Mouse (Mus musculus): ENCODE data around the gene Snx21. TPM values are rescaled to one million over a fixed set of nuclear protein-coding genes. Genes with fewer than 3 reads are reported as not detected.

Gene Snx21
- polyA plus RNA-seq, 1 experiment from 2014 or later = 46.6 TPM

- H3K36me3 ChIP-seq = peaks cover 38% of the 10 kb centered on the region
- 95% methylated on average over 13 of the region's 13 CpGs for WGBS
- no peak overlapping the region for H3K4me2 ChIP-seq
- H3K27ac ChIP-seq (replicated peaks) = no peak overlapping the region
- H3K27me3 ChIP-seq (replicated peaks) = no peaks in the 10 kb centered on the region
- H3K4me1 ChIP-seq = peaks cover 23% of the 10 kb centered on the region
- H3K9ac ChIP-seq (replicated peaks) = no peak overlapping the region
- H3K4me3 ChIP-seq (replicated peaks) = no peak overlapping the region
- ATAC-seq (ENCODE audit: low FRiP score) = no peak
- no peaks in the 10 kb centered on the region for H3K9me3 ChIP-seq (replicated peaks)
Observed at GRCm38 (mm10) chr2:164800252-164801004, 14.8 kb downstream of the Snx21 start.

DNA sequence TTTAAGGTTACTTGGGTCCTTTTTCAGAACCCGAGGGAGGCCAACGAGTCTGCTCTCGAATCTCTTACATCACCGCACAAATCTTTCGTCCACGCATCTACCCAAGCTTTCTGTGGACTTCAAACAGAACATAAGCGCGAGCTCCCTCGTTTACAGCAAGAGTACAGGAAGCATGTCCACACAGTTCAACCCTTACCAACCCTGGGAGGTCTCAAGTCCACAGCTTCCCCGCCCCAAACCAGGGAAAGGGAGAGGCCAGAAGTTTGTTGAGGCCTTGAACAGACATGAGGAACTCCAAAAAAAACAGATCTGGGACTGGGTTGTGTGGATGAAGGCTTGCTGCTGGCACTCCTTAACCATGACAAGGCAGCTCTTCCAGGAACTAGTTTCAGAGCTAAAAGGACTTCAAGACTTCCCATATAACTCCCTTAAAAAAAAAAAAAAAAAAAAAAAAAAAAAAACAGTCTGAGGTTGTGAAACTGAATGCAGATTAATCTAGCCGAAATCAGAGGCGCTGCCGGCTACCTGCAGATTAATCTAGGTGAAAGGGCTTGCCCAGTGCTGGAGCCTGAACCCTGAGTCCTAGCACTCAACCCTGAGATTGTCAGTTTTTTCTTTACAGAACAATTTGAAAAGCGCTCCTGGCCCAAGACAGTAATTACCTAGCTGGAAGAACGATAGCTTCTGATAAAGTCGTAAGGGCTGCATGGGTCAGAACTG is 17.7 kb downstream of the Snx21 start:
- H3K4me3 ChIP-seq (replicated peaks) = peak overlapping the region; percentile 96
- peak overlapping the region; percentile 67 for H3K4me2 ChIP-seq
- peaks cover 47% of the 10 kb centered on the region for H3K4me1 ChIP-seq
- no peaks in the 10 kb centered on the region for H3K27me3 ChIP-seq (replicated peaks)
- no peak overlapping the region for H3K27ac ChIP-seq (replicated peaks)
- peaks cover 13% of the 10 kb centered on the region; the same call in 1 of the 2 replicates for H3K36me3 ChIP-seq
- peak overlapping the region; percentile 76; the same call in 1 of the 2 replicates for H3K9ac ChIP-seq (replicated peaks)
- 95% methylated on average over 16 of the region's 16 CpGs for WGBS
- no peaks in the 10 kb centered on the region for H3K9me3 ChIP-seq (replicated peaks)
- ATAC-seq (ENCODE audit: low FRiP score) = no peak

DNA sequence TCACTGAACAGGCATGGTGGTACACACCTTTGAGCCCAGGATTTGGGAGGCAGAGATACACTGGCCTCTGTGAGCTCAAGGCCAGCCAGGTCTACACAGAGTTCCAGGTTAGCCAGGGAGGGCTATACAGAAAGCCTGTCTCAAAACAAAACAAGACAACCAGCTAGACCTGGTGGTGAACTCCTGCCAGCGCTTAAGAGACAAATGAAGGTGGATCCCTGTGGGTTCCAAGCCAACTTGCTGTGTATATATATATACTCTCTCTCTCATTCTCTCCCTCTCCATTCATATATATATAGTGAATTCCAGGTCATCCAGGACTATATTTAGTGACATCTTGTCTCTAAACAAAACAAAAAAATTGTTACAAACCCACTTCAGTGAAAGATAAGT is 18.3 kb downstream of the Snx21 start:
- no peaks in the 10 kb centered on the region for H3K9me3 ChIP-seq (replicated peaks)
- no peak for ATAC-seq (ENCODE audit: low FRiP score)
- H3K4me3 ChIP-seq (replicated peaks) = peak overlapping the region; percentile 96
- peaks cover 47% of the 10 kb centered on the region for H3K4me1 ChIP-seq
- peak overlapping the region; percentile 89; the same call in 1 of the 2 replicates for H3K27ac ChIP-seq (replicated peaks)
- peaks cover 16% of the 10 kb centered on the region for H3K36me3 ChIP-seq
- WGBS = 63% methylated on average over 1 of the region's 1 CpGs
- H3K9ac ChIP-seq (replicated peaks) = peak overlapping the region; percentile 76
- no peaks in the 10 kb centered on the region for H3K27me3 ChIP-seq (replicated peaks)
- peak overlapping the region; percentile 67 for H3K4me2 ChIP-seq

- Histone ChIP-seq H3K9ac (replicated peaks) (peak within 1 kb of the TSS; percentile 86), H3K4me3 (replicated peaks) (peak within 1 kb of the TSS; percentile 96), H3K27ac (replicated peaks) (peak within 1 kb of the TSS; percentile 91), H3K36me3 (peaks cover 17% of the 10 kb centered on the region), H3K4me2 (peak within 1 kb of the TSS; percentile 82), H3K4me1 (peaks cover 47% of the 10 kb centered on the region), H3K9me3 (replicated peaks) (no peaks in the 10 kb centered on the region), H3K27me3 (replicated peaks) (no peaks in the 10 kb centered on the region)
- peak; percentile 97 for ATAC-seq (ENCODE audit: low FRiP score)
- WGBS = under 1% methylated on average over 47 of the region's 47 CpGs
Observed at GRCm38 (mm10) chr2:164804533-164805331, 19.1 kb downstream of the Snx21 start, which contains the start of the genes Acot8 and Zswim3. Acot8 (minus strand) TSS chr2:164804882. Zswim3 (plus strand) TSS chr2:164805098.

GRCm38 (mm10) chr2:164805332-164805718 is 19.7 kb downstream of the Snx21 start:
- H3K4me2 ChIP-seq = peak overlapping the region; percentile 82
- H3K4me1 ChIP-seq = peaks cover 47% of the 10 kb centered on the region
- peaks cover 16% of the 10 kb centered on the region for H3K36me3 ChIP-seq
- H3K27me3 ChIP-seq (replicated peaks) = no peaks in the 10 kb centered on the region
- no peaks in the 10 kb centered on the region for H3K9me3 ChIP-seq (replicated peaks)
- ATAC-seq (ENCODE audit: low FRiP score) = peak; percentile 43
- peak overlapping the region; percentile 91 for H3K27ac ChIP-seq (replicated peaks)
- peak overlapping the region; percentile 86 for H3K9ac ChIP-seq (replicated peaks)
- peak overlapping the region; percentile 96 for H3K4me3 ChIP-seq (replicated peaks)
- under 1% methylated on average over 21 of the region's 21 CpGs for WGBS

GRCm38 (mm10) chr2:164806614-164807013 is 21.0 kb downstream of the Snx21 start:
- peak overlapping the region; percentile 82 for H3K4me2 ChIP-seq
- peaks cover 47% of the 10 kb centered on the region for H3K4me1 ChIP-seq
- no peaks in the 10 kb centered on the region for H3K27me3 ChIP-seq (replicated peaks)
- H3K27ac ChIP-seq (replicated peaks) = no peak overlapping the region
- no peak overlapping the region for H3K9ac ChIP-seq (replicated peaks)
- 88% methylated on average over 7 of the region's 7 CpGs for WGBS
- no peak overlapping the region for H3K4me3 ChIP-seq (replicated peaks)
- H3K9me3 ChIP-seq (replicated peaks) = no peaks in the 10 kb centered on the region
- H3K36me3 ChIP-seq = peaks cover 9% of the 10 kb centered on the region
- no peak for ATAC-seq (ENCODE audit: low FRiP score)

GRCm38 (mm10) chr2:164813557-164813956 is 27.9 kb downstream of the Snx21 start:
- no peak for ATAC-seq (ENCODE audit: low FRiP score)
- H3K9me3 ChIP-seq (replicated peaks) = no peaks in the 10 kb centered on the region
- H3K4me2 ChIP-seq = no peak overlapping the region
- H3K4me3 ChIP-seq (replicated peaks) = no peak overlapping the region
- H3K27ac ChIP-seq (replicated peaks) = no peak overlapping the region
- peaks cover 22% of the 10 kb centered on the region for H3K36me3 ChIP-seq
- no peak overlapping the region for H3K9ac ChIP-seq (replicated peaks)
- 53% methylated on average over 2 of the region's 2 CpGs for WGBS
- no peaks in the 10 kb centered on the region for H3K4me1 ChIP-seq
- H3K27me3 ChIP-seq (replicated peaks) = no peaks in the 10 kb centered on the region

- no peaks in the 10 kb centered on the region for H3K27me3 ChIP-seq (replicated peaks)
- 89% methylated on average over 5 of the region's 5 CpGs for WGBS
- no peak overlapping the region for H3K4me3 ChIP-seq (replicated peaks)
- H3K9me3 ChIP-seq (replicated peaks) = no peaks in the 10 kb centered on the region
- ATAC-seq (ENCODE audit: low FRiP score) = no peak
- H3K4me1 ChIP-seq = no peaks in the 10 kb centered on the region
- H3K36me3 ChIP-seq = peaks cover 16% of the 10 kb centered on the region
- no peak overlapping the region for H3K9ac ChIP-seq (replicated peaks)
- H3K4me2 ChIP-seq = no peak overlapping the region
- no peak overlapping the region for H3K27ac ChIP-seq (replicated peaks)
Observed at GRCm38 (mm10) chr2:164815348-164815747, 29.7 kb downstream of the Snx21 start.

DNA sequence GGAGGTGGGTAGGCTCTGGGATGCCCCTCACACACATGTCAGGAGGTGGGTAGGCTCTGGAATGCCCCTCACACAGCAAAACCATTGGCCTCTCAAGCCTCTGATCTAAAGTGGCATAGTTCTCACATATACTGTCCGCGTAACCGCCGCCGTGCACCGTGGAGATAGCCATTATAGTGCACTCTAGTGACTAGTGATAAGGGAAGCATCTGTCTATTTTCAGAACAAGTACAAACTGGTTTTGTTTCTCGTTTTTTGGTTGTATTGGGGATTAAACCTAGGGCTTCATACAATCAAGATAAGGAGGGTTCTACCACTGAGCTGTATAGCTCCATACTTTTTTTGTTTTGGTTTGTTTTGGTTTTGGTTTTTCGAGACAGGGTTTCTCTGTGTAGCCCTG is 30.2 kb downstream of the Snx21 start:
- Histone ChIP-seq H3K4me2 (no peak overlapping the region), H3K4me3 (replicated peaks) (no peak overlapping the region), H3K27ac (replicated peaks) (no peak overlapping the region), H3K9me3 (replicated peaks) (no peaks in the 10 kb centered on the region), H3K4me1 (no peaks in the 10 kb centered on the region), H3K36me3 (peaks cover 21% of the 10 kb centered on the region), H3K9ac (replicated peaks) (no peak overlapping the region), H3K27me3 (replicated peaks) (no peaks in the 10 kb centered on the region)
- no peak for ATAC-seq (ENCODE audit: low FRiP score)
- WGBS = 92% methylated on average over 8 of the region's 8 CpGs

GRCm38 (mm10) chr2:164817206-164817605 is 31.6 kb downstream of the Snx21 start:
- Histone ChIP-seq H3K4me2 (no peak overlapping the region), H3K27me3 (replicated peaks) (no peaks in the 10 kb centered on the region), H3K4me1 (peaks cover 5% of the 10 kb centered on the region), H3K4me3 (replicated peaks) (no peak overlapping the region), H3K27ac (replicated peaks) (no peak overlapping the region), H3K9me3 (replicated peaks) (no peaks in the 10 kb centered on the region), H3K9ac (replicated peaks) (no peak overlapping the region), H3K36me3 (peaks cover 35% of the 10 kb centered on the region)
- WGBS = 90% methylated on average over 6 of the region's 6 CpGs
- no peak for ATAC-seq (ENCODE audit: low FRiP score)

DNA sequence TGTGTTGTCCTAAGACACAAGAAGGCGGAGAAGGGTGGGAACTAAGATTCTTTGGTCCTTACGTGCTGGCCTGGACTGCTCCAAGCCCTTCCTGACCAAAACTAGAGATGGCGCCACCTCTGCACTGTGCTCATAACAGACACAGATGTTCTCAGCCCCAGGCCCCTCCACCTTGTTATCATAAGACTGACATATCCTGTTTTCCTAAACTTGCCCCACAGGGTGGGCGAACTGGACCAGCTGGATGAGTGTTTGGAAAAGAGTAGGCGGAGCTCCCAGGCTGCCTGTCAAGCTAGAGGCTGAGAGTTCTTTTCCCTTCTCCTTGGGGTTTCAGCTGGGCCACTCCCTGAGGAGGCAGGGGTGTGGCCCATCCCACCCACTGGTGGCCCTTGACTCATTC is 32.1 kb downstream of the Snx21 start:
- no peak for ATAC-seq (ENCODE audit: low FRiP score)
- WGBS = 83% methylated on average over 5 of the region's 5 CpGs
- Histone ChIP-seq H3K9me3 (replicated peaks) (no peaks in the 10 kb centered on the region), H3K27me3 (replicated peaks) (no peaks in the 10 kb centered on the region), H3K9ac (replicated peaks) (no peak overlapping the region; the same call in 1 of the 2 replicates), H3K4me2 (no peak overlapping the region), H3K4me1 (peaks cover 10% of the 10 kb centered on the region), H3K27ac (replicated peaks) (no peak overlapping the region), H3K4me3 (replicated peaks) (no peak overlapping the region), H3K36me3 (peaks cover 34% of the 10 kb centered on the region)
